Mouse (Mus musculus) midbrain, embryonic 11.5 days (tissue): ENCODE measurements around the gene Zfp988. TPM values are rescaled to one million over a fixed set of nuclear protein-coding genes. Genes with fewer than 3 reads are reported as not detected.
"Not testable (repeated sequence)": the region's sequence is repeated elsewhere in the genome, so short reads cannot be mapped to it uniquely, and the experiment has no call there.

Experiments used
- ATAC-seq: fragments of 200-750 bp; cut with Nextera tagmentation; 2 replicates; pipeline ENCODE4 v1.8.0; 2017; ENCODE audit warnings: moderate TSS enrichment, moderate library complexity; ENCODE audit not compliant: low FRiP score
- DNase-seq: peaks from one replicate; pipeline ENCODE4 v3.0.0; 2015; ENCODE audit warnings: low spot score; ENCODE audit errors: missing footprints
- H3K27ac ChIP-seq: fragments of 300-500 bp; sonication (generic); 2 replicates; pipeline ENCODE4 v1.5.1; 2014; ENCODE audit warnings: low read depth, low read length
- H3K27me3 ChIP-seq: fragments of 300-500 bp; sonication (generic); 2 replicates; pipeline ENCODE4 v1.6.1; 2014; ENCODE audit warnings: mild to moderate bottlenecking, low read length, moderate library complexity, mixed read lengths; ENCODE audit not compliant: control insufficient read depth, insufficient read depth
- H3K36me3 ChIP-seq: fragments of 300-500 bp; sonication (generic); 2 replicates; pipeline ENCODE4 v1.6.1; 2014; ENCODE audit warnings: mild to moderate bottlenecking, low read length, moderate library complexity, mixed read lengths; ENCODE audit not compliant: control insufficient read depth, insufficient read depth
- H3K4me1 ChIP-seq: fragments of 300-500 bp; sonication (generic); 2 replicates; pipeline ENCODE4 v1.6.1; 2014; ENCODE audit warnings: low read length; ENCODE audit not compliant: control insufficient read depth, insufficient read depth
- H3K4me2 ChIP-seq: fragments of 300-500 bp; sonication (generic); 2 replicates; pipeline ENCODE4 v1.6.1; 2014; ENCODE audit warnings: mild to moderate bottlenecking, moderate library complexity
- H3K4me3 ChIP-seq: fragments of 300-500 bp; sonication (generic); 2 replicates; pipeline ENCODE4 v1.5.1; 2014; ENCODE audit warnings: low read depth, low read length
- H3K9ac ChIP-seq: fragments of 300-500 bp; sonication (generic); 2 replicates; pipeline ENCODE4 v1.6.1; 2014; ENCODE audit warnings: low read length
- H3K9me3 ChIP-seq: fragments of 300-500 bp; sonication (generic); 2 replicates; pipeline ENCODE4 v1.6.1; 2016; ENCODE audit warnings: low read length; ENCODE audit not compliant: control insufficient read depth
- WGBS: fragments of 180-500 bp; shearing (Covaris S2); extraction: QIAGEN DNeasy Blood & Tissue Kit; methylation state at CpG from one replicate; pipeline ENCODE4 v1.1.7; 2014; 5-methylcytosine and 5-hydroxymethylcytosine counted together
- polyA plus RNA-seq: library from polyadenylated mRNA; unstranded; fragments of >200 nt; fragmentation: Nextera tagmentation; extraction: Ambion mirVana; gene quantifications from 2 replicates; pipeline ENCODE4 v1.2.1, GENCODE M21; 2014

Zfp988 gene
- polyA plus RNA-seq, 1 experiment from 2014 or later = 0.10 TPM

GRCm38 (mm10) chr4:147339601-147340219, 34.2 kb downstream of the Zfp988 start:
- peaks cover 55% of the 10 kb centered on the region for H3K9me3 ChIP-seq
- H3K4me3 ChIP-seq, H3K4me1 ChIP-seq, H3K27me3 ChIP-seq, H3K9ac ChIP-seq, H3K36me3 ChIP-seq, ATAC-seq, H3K4me2 ChIP-seq, H3K27ac ChIP-seq: not testable (repeated sequence)
- WGBS = 72% methylated on average over 7 of the region's 7 CpGs
- DNase-seq = peak; percentile 65

- H3K4me1 ChIP-seq, H3K36me3 ChIP-seq, H3K9ac ChIP-seq, H3K4me2 ChIP-seq, H3K27me3 ChIP-seq, H3K4me3 ChIP-seq, ATAC-seq, H3K27ac ChIP-seq: not testable (repeated sequence)
- peaks cover 52% of the 10 kb centered on the region for H3K9me3 ChIP-seq
- WGBS = 64% methylated on average over 3 of the region's 3 CpGs
- peak; percentile 17 for DNase-seq
These were observed 34.8 kb downstream of the Zfp988 start for GRCm38 (mm10) chr4:147340236-147340635.

GRCm38 (mm10) chr4:147340876-147341275, 35.4 kb downstream of the Zfp988 start:
- peaks cover 46% of the 10 kb centered on the region for H3K9me3 ChIP-seq
- H3K36me3 ChIP-seq, H3K4me1 ChIP-seq, H3K27ac ChIP-seq, H3K27me3 ChIP-seq, H3K9ac ChIP-seq, H3K4me3 ChIP-seq, ATAC-seq, H3K4me2 ChIP-seq: not testable (repeated sequence)
- DNase-seq = peak; percentile 28
- WGBS = 87% methylated on average over 3 of the region's 3 CpGs

- not testable (repeated sequence) for H3K27ac ChIP-seq, H3K4me2 ChIP-seq, H3K4me1 ChIP-seq, H3K4me3 ChIP-seq, H3K27me3 ChIP-seq, H3K9ac ChIP-seq, H3K36me3 ChIP-seq
- peak; percentile 91 for ATAC-seq
- DNase-seq = peak; percentile 83
- WGBS = 75% methylated on average over 6 of the region's 6 CpGs
- H3K9me3 ChIP-seq = peaks cover 30% of the 10 kb centered on the region
These were observed 37.8 kb downstream of the Zfp988 start for GRCm38 (mm10) chr4:147343042-147343908.

GRCm38 (mm10) chr4:147345061-147345554, 39.6 kb downstream of the Zfp988 start:
- H3K27me3 ChIP-seq, ATAC-seq, H3K36me3 ChIP-seq, H3K27ac ChIP-seq, H3K4me1 ChIP-seq, H3K4me2 ChIP-seq, H3K9ac ChIP-seq, H3K4me3 ChIP-seq: not testable (repeated sequence)
- peak; percentile 19 for DNase-seq
- WGBS = 88% methylated on average over 2 of the region's 2 CpGs
- peaks cover 28% of the 10 kb centered on the region for H3K9me3 ChIP-seq

- ATAC-seq, H3K36me3 ChIP-seq, H3K4me1 ChIP-seq, H3K27me3 ChIP-seq, H3K4me3 ChIP-seq, H3K4me2 ChIP-seq, H3K9ac ChIP-seq, H3K27ac ChIP-seq: not testable (repeated sequence)
- peak; percentile 70 for DNase-seq
- WGBS = 67% methylated on average over 4 of the region's 4 CpGs
- peaks cover 35% of the 10 kb centered on the region for H3K9me3 ChIP-seq
These were observed 41.0 kb downstream of the Zfp988 start for GRCm38 (mm10) chr4:147346361-147347035.

GRCm38 (mm10) chr4:147347300-147347699, 41.8 kb downstream of the Zfp988 start:
- H3K4me2 ChIP-seq, DNase-seq, H3K27ac ChIP-seq, H3K4me1 ChIP-seq, H3K36me3 ChIP-seq, H3K9ac ChIP-seq, H3K4me3 ChIP-seq, H3K27me3 ChIP-seq, ATAC-seq: not testable (repeated sequence)
- H3K9me3 ChIP-seq = peaks cover 35% of the 10 kb centered on the region
- WGBS = 65% methylated on average over 4 of the region's 4 CpGs

GRCm38 (mm10) chr4:147347880-147348279, 42.4 kb downstream of the Zfp988 start:
- not testable (repeated sequence) for H3K4me2 ChIP-seq, H3K4me1 ChIP-seq, H3K27me3 ChIP-seq, H3K27ac ChIP-seq, H3K36me3 ChIP-seq, H3K4me3 ChIP-seq, ATAC-seq, DNase-seq, H3K9ac ChIP-seq
- H3K9me3 ChIP-seq = peaks cover 35% of the 10 kb centered on the region
- WGBS = 73% methylated on average over 1 of the region's 3 CpGs

- H3K27me3 ChIP-seq, DNase-seq, H3K4me1 ChIP-seq, H3K9ac ChIP-seq, ATAC-seq, H3K27ac ChIP-seq, H3K4me2 ChIP-seq, H3K36me3 ChIP-seq, H3K4me3 ChIP-seq: not testable (repeated sequence)
- 71% methylated on average over 2 of the region's 2 CpGs for WGBS
- peaks cover 30% of the 10 kb centered on the region for H3K9me3 ChIP-seq
These were observed 42.9 kb downstream of the Zfp988 start for GRCm38 (mm10) chr4:147348401-147348800.
